27 mouse cellular contexts compared by ENCODE assay signal in genomic region chr8:25332120-25332607, GRCm38 (mm10).
DNase-seq lines count a peak whose midpoint lies in the region; ATAC-seq lines count a peak whose summit lies in the region.
"Had no signal": no experiment of that assay in that cellular context is flagged by ENCODE, and none has a peak within 500 bp of the region (broad histone marks: within the 10 kb centered on the region; RNA-seq: fewer than 3 reads in every experiment).

No protein-coding gene starts in this region.

- no peaks in the 10 kb centered on the region for H3K27me3 ChIP-seq in embryonic facial prominence, embryonic 13.5 days
- H3K27me3 ChIP-seq in embryonic facial prominence, embryonic 10.5 days (replicated peaks; ENCODE audit: low read depth, poor library complexity, severe bottlenecking): no peaks in the 10 kb centered on the region
- H3K27me3 ChIP-seq in kidney, embryonic 14.5 days (ENCODE audit: control insufficient read depth, insufficient read depth, low read length): no peaks in the 10 kb centered on the region
- no peaks in the 10 kb centered on the region for H3K27me3 ChIP-seq in limb, embryonic 12.5 days
- no peaks in the 10 kb centered on the region for H3K27me3 ChIP-seq in neural tube, embryonic 15.5 days (replicated peaks)
- no peaks in the 10 kb centered on the region for H3K27me3 ChIP-seq in forebrain, embryonic 16.5 days (replicated peaks; ENCODE audit: control insufficient read depth, insufficient read depth, low read length)
- H3K27me3 ChIP-seq: CH12.LX; forebrain, embryonic 15.5 days; heart, embryonic 13.5 days; liver, embryonic 12.5 days had no signal

- H3K4me3 ChIP-seq in embryonic facial prominence, embryonic 13.5 days: no peak overlapping the region
- H3K4me3 ChIP-seq in embryonic facial prominence, embryonic 10.5 days: no peak overlapping the region
- H3K4me3 ChIP-seq in kidney, embryonic 14.5 days (ENCODE audit: low read length): no peak overlapping the region
- no peak overlapping the region for H3K4me3 ChIP-seq in limb, embryonic 12.5 days (replicated peaks)
- no peak overlapping the region for H3K4me3 ChIP-seq in neural tube, embryonic 15.5 days (replicated peaks)
- no peak overlapping the region for H3K4me3 ChIP-seq in forebrain, embryonic 16.5 days (replicated peaks; ENCODE audit: low read length)
- H3K4me3 ChIP-seq: forebrain, embryonic 10.5 days; forebrain, embryonic 15.5 days; heart, embryonic 13.5 days; hindbrain, embryonic 10.5 days; liver, embryonic 12.5 days had no signal

- no peaks in the 10 kb centered on the region for H3K36me3 ChIP-seq in embryonic facial prominence, embryonic 13.5 days
- no peaks in the 10 kb centered on the region for H3K36me3 ChIP-seq in embryonic facial prominence, embryonic 10.5 days (replicated peaks)
- H3K36me3 ChIP-seq in kidney, embryonic 14.5 days (ENCODE audit: control insufficient read depth, insufficient read depth, low read length): no peaks in the 10 kb centered on the region
- H3K36me3 ChIP-seq in limb, embryonic 12.5 days: no peaks in the 10 kb centered on the region
- H3K36me3 ChIP-seq in neural tube, embryonic 15.5 days: no peaks in the 10 kb centered on the region
- H3K36me3 ChIP-seq in forebrain, embryonic 16.5 days (ENCODE audit: control insufficient read depth, insufficient read depth): no peaks in the 10 kb centered on the region
- H3K36me3 ChIP-seq: forebrain, embryonic 10.5 days; forebrain, embryonic 15.5 days; heart, embryonic 13.5 days; hindbrain, embryonic 10.5 days; liver, embryonic 12.5 days had no signal

- WGBS in embryonic facial prominence, embryonic 13.5 days: 73% methylated on average over 8 of the region's 8 CpGs
- 84% methylated on average over 8 of the region's 8 CpGs for WGBS in embryonic facial prominence, embryonic 10.5 days
- 22% methylated on average over 8 of the region's 8 CpGs for WGBS in kidney, embryonic 14.5 days
- WGBS in limb, embryonic 12.5 days: 29% methylated on average over 8 of the region's 8 CpGs
- WGBS in neural tube, embryonic 15.5 days: 17% methylated on average over 8 of the region's 8 CpGs
- 67% methylated on average over 8 of the region's 8 CpGs for WGBS in forebrain, embryonic 16.5 days

- no peak overlapping the region for H3K4me2 ChIP-seq in embryonic facial prominence, embryonic 13.5 days
- no peak overlapping the region for H3K4me2 ChIP-seq in kidney, embryonic 14.5 days (replicated peaks; ENCODE audit: low read depth, low read length)
- H3K4me2 ChIP-seq in limb, embryonic 12.5 days: no peak overlapping the region
- H3K4me2 ChIP-seq in neural tube, embryonic 15.5 days: no peak overlapping the region
- no peak overlapping the region for H3K4me2 ChIP-seq in forebrain, embryonic 16.5 days (ENCODE audit: low read length)
- H3K4me2 ChIP-seq: forebrain, embryonic 15.5 days; heart, embryonic 13.5 days; liver, embryonic 12.5 days had no signal

- H3K27ac ChIP-seq in embryonic facial prominence, embryonic 13.5 days: peak overlapping the region; percentile 64
- H3K27ac ChIP-seq in embryonic facial prominence, embryonic 10.5 days (replicated peaks): no peak overlapping the region
- peak overlapping the region; percentile 30; the same call in 1 of the 2 replicates for H3K27ac ChIP-seq in kidney, embryonic 14.5 days (ENCODE audit: low read depth, low read length)
- H3K27ac ChIP-seq in limb, embryonic 12.5 days: peak overlapping the region; percentile 78
- peak overlapping the region; percentile 67 for H3K27ac ChIP-seq in neural tube, embryonic 15.5 days (replicated peaks)
- no peak overlapping the region for H3K27ac ChIP-seq in forebrain, embryonic 16.5 days (ENCODE audit: low read length)
- H3K27ac ChIP-seq: forebrain, embryonic 10.5 days; forebrain, embryonic 15.5 days; heart, embryonic 13.5 days; hindbrain, embryonic 10.5 days; liver, embryonic 12.5 days; macrophage had no signal

- no peak for ATAC-seq in embryonic facial prominence, embryonic 13.5 days (ENCODE audit: insufficient number of reproducible peaks, insufficient read depth, low FRiP score, low TSS enrichment, low read depth)
- peak; percentile 13; the same call in 1 of the 2 replicates for ATAC-seq in kidney, embryonic 14.5 days (ENCODE audit: low FRiP score, low TSS enrichment)
- no peak for ATAC-seq in limb, embryonic 12.5 days (ENCODE audit: insufficient number of reproducible peaks, insufficient read depth, low FRiP score, low TSS enrichment, low read depth)
- peak; percentile 60; the same call in 1 of the 2 replicates for ATAC-seq in neural tube, embryonic 15.5 days (ENCODE audit: low FRiP score)
- ATAC-seq in forebrain, embryonic 16.5 days: no peak
- ATAC-seq: activated CD4-positive, CD25-positive, alpha-beta regulatory T cell, adult 4 months; forebrain, embryonic 15.5 days; liver, embryonic 12.5 days; liver, postnatal 0 days had no signal

- H3K9me3 ChIP-seq in embryonic facial prominence, embryonic 13.5 days: peaks cover 6% of the 10 kb centered on the region; the same call in 1 of the 2 replicates
- H3K9me3 ChIP-seq in embryonic facial prominence, embryonic 10.5 days: peaks cover 9% of the 10 kb centered on the region; the same call in 1 of the 2 replicates
- no peaks in the 10 kb centered on the region for H3K9me3 ChIP-seq in kidney, embryonic 14.5 days (ENCODE audit: control insufficient read depth, low read length)
- H3K9me3 ChIP-seq in limb, embryonic 12.5 days: peaks cover 10% of the 10 kb centered on the region; the same call in 1 of the 2 replicates
- H3K9me3 ChIP-seq in neural tube, embryonic 15.5 days (replicated peaks): no peaks in the 10 kb centered on the region
- no peaks in the 10 kb centered on the region for H3K9me3 ChIP-seq in forebrain, embryonic 16.5 days (ENCODE audit: control insufficient read depth, low read length)
- H3K9me3 ChIP-seq: forebrain, embryonic 15.5 days had no signal

- H3K9ac ChIP-seq in embryonic facial prominence, embryonic 13.5 days: no peak overlapping the region
- no peak overlapping the region for H3K9ac ChIP-seq in kidney, embryonic 14.5 days (ENCODE audit: low read depth, low read length)
- H3K9ac ChIP-seq in limb, embryonic 12.5 days (replicated peaks): no peak overlapping the region
- H3K9ac ChIP-seq in neural tube, embryonic 15.5 days (replicated peaks): no peak overlapping the region
- H3K9ac ChIP-seq in forebrain, embryonic 16.5 days (replicated peaks; ENCODE audit: low read depth, low read length): no peak overlapping the region
- H3K9ac ChIP-seq: forebrain, embryonic 15.5 days; heart, embryonic 13.5 days; liver, embryonic 12.5 days; liver, postnatal 0 days had no signal

- no peak for DNase-seq in embryonic facial prominence, embryonic 10.5 days (ENCODE audit: low spot score)
- no peak for DNase-seq in kidney, postnatal 10 days
- DNase-seq in yolk sac, embryonic 10.5 days (ENCODE audit: low spot score): no peak
- DNase-seq: adrenal gland, adult 2 months; adrenal gland, postnatal 36 days; cerebellum, adult 18-20 months; cerebellum, postnatal 25 days; heart, postnatal 14 days; kidney, adult 18-20 months; layer of hippocampus, adult 9-11 months; liver, postnatal 0 days; midbrain, embryonic 14.5 days; right cerebral cortex, postnatal 14 days; thymus, postnatal 25 days had no signal

- H3K4me1 ChIP-seq in embryonic facial prominence, embryonic 13.5 days: peaks cover 50% of the 10 kb centered on the region
- peaks cover 35% of the 10 kb centered on the region for H3K4me1 ChIP-seq in embryonic facial prominence, embryonic 10.5 days
- peaks cover 24% of the 10 kb centered on the region for H3K4me1 ChIP-seq in kidney, embryonic 14.5 days (ENCODE audit: control insufficient read depth, insufficient read depth, low read length)
- H3K4me1 ChIP-seq in limb, embryonic 12.5 days (replicated peaks): peaks cover 42% of the 10 kb centered on the region
- peaks cover 39% of the 10 kb centered on the region for H3K4me1 ChIP-seq in neural tube, embryonic 15.5 days
- no peaks in the 10 kb centered on the region for H3K4me1 ChIP-seq in forebrain, embryonic 16.5 days (replicated peaks; ENCODE audit: control insufficient read depth, insufficient read depth, low read length)
- H3K4me1 ChIP-seq: forebrain, embryonic 15.5 days; liver, embryonic 12.5 days had no signal

Comparison
In these comparisons a context has a peak if more than half of its experiments do, and no peak if none do; other contexts are left out.
1. H3K27ac ChIP-seq: peak in embryonic facial prominence, embryonic 13.5 days (single experiment), kidney, embryonic 14.5 days (single experiment), limb, embryonic 12.5 days (single experiment) and neural tube, embryonic 15.5 days (single experiment); none in embryonic facial prominence, embryonic 10.5 days (single experiment) and forebrain, embryonic 16.5 days (single experiment).
2. ATAC-seq: peak in kidney, embryonic 14.5 days (single experiment) and neural tube, embryonic 15.5 days (single experiment); none in embryonic facial prominence, embryonic 13.5 days (single experiment), limb, embryonic 12.5 days (single experiment) and forebrain, embryonic 16.5 days (single experiment).